Mouse (Mus musculus): Measurements from ENCODE around the gene Nhlrc1. TPM values are rescaled to one million over a fixed set of nuclear protein-coding genes. Genes with fewer than 3 reads are reported as not detected.

Nhlrc1 gene
- polyA plus RNA-seq (2012; rRNA removed) (3.1 and 3.4 TPM in 2 replicates), polyA plus RNA-seq (2014; fragmentation: Nextera tagmentation; extraction: Ambion mirVana) (4.3 and 4.5 TPM in 2 replicates)

- Histone ChIP-seq H3K9me3 (ENCODE audit: control insufficient read depth, low read length) (peaks cover 21% of the 10 kb centered on the region), H3K27me3 (ENCODE audit: control insufficient read depth, insufficient read depth, low read length) (no peaks in the 10 kb centered on the region), H3K36me3 (ENCODE audit: control insufficient read depth, insufficient read depth, low read length) (no peaks in the 10 kb centered on the region), H3K9ac (ENCODE audit: low read depth, low read length, severe bottlenecking) (peak within 1 kb of the TSS; percentile 57), H3K4me2 (replicated peaks; ENCODE audit: low read depth, low read length, severe bottlenecking) (peak within 1 kb of the TSS; percentile 97), H3K4me3 (replicated peaks; ENCODE audit: low read length) (peak within 1 kb of the TSS; percentile 65), H3K4me1 (ENCODE audit: control insufficient read depth, insufficient read depth, low read length) (peaks cover 8% of the 10 kb centered on the region; the same call in 1 of the 2 replicates), H3K27ac (replicated peaks; ENCODE audit: low read depth, low read length) (no peak within 1 kb of the TSS)
- ATAC-seq (ENCODE audit: low FRiP score, low read depth) (peak; percentile 89), DNase-seq (ENCODE audit: low spot score) (peak; percentile 54)
- no peak for TF ChIP-seq POLR2A (IDR thresholded peaks at IDR 0.05; ENCODE audit: borderline replicate concordance, extremely low read depth, insufficient read depth, insufficient read length)
- WGBS = 11% methylated on average over 49 of the region's 73 CpGs
These were observed at the start of gene Nhlrc1 for GRCm38 (mm10) chr13:47014334-47015194. Gene Nhlrc1, minus strand, starts transcription at chr13:47014850.

DNA sequence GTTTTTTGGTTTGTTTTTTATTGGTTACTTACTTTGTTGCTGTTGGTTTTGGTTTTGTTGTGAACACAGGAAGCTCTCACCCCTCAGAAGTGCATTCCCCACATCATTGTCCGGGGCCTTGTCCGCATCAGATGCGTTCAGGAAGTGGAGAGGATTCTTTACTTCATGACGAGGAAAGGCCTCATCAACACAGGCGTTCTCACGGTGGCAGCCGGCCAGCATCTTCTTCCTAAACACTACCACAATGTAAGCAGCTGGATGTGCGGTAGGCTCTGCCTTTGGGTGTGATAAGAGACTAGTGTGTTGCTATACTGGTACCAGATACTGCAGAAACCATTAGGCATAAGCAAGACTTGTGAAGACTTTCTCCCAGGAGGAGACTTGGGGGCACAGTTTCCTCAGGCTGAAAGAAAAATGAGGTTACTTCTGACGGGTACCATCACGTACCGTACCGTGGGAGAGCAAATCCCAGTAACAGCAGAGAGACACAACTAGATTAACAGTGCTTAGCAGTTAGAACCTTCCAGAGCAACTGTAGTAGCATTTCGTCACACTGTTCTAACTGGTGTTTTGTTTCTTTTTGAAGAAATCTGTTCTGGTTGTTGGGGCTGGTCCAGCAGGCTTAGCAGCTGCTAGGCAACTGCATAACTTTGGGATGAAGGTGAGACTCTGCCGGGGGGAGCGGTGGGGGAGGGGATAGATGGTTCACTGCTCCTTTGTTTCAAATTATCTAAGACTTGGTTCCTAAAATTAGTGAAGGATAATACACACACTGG lies 49.5 kb upstream of the Nhlrc1 start:
- Histone ChIP-seq H3K4me1 (ENCODE audit: control insufficient read depth, insufficient read depth, low read length) (no peaks in the 10 kb centered on the region), H3K9me3 (ENCODE audit: control insufficient read depth, low read length) (no peaks in the 10 kb centered on the region), H3K27ac (replicated peaks; ENCODE audit: low read depth, low read length) (0 out of 2 replicates have a peak overlapping the region, but pooled peaks have one; percentile 19), H3K4me2 (replicated peaks; ENCODE audit: low read depth, low read length, severe bottlenecking) (no peak overlapping the region), H3K27me3 (ENCODE audit: control insufficient read depth, insufficient read depth, low read length) (no peaks in the 10 kb centered on the region), H3K9ac (ENCODE audit: low read depth, low read length, severe bottlenecking) (no peak overlapping the region), H3K36me3 (ENCODE audit: control insufficient read depth, insufficient read depth, low read length) (peaks cover 47% of the 10 kb centered on the region), H3K4me3 (replicated peaks; ENCODE audit: low read length) (no peak overlapping the region)
- ATAC-seq (ENCODE audit: low FRiP score, low read depth) (no peak), DNase-seq (ENCODE audit: low spot score) (no peak)
- no peak for TF ChIP-seq POLR2A (IDR thresholded peaks at IDR 0.05; ENCODE audit: borderline replicate concordance, extremely low read depth, insufficient read depth, insufficient read length)
- 76% methylated on average over 15 of the region's 15 CpGs for WGBS

GRCm38 (mm10) chr13:47062756-47063155 lies 48.1 kb upstream of the Nhlrc1 start:
- no peak for TF ChIP-seq POLR2A (IDR thresholded peaks at IDR 0.05; ENCODE audit: borderline replicate concordance, extremely low read depth, insufficient read depth, insufficient read length)
- Histone ChIP-seq H3K4me2 (replicated peaks; ENCODE audit: low read depth, low read length, severe bottlenecking) (no peak overlapping the region), H3K4me3 (replicated peaks; ENCODE audit: low read length) (no peak overlapping the region), H3K27me3 (ENCODE audit: control insufficient read depth, insufficient read depth, low read length) (no peaks in the 10 kb centered on the region), H3K9ac (ENCODE audit: low read depth, low read length, severe bottlenecking) (no peak overlapping the region), H3K27ac (replicated peaks; ENCODE audit: low read depth, low read length) (no peak overlapping the region), H3K4me1 (ENCODE audit: control insufficient read depth, insufficient read depth, low read length) (no peaks in the 10 kb centered on the region), H3K9me3 (ENCODE audit: control insufficient read depth, low read length) (no peaks in the 10 kb centered on the region), H3K36me3 (ENCODE audit: control insufficient read depth, insufficient read depth, low read length) (peaks cover 51% of the 10 kb centered on the region)
- ATAC-seq (ENCODE audit: low FRiP score, low read depth) (no peak), DNase-seq (ENCODE audit: low spot score) (no peak)
- WGBS = 86% methylated on average over 17 of the region's 17 CpGs

DNA sequence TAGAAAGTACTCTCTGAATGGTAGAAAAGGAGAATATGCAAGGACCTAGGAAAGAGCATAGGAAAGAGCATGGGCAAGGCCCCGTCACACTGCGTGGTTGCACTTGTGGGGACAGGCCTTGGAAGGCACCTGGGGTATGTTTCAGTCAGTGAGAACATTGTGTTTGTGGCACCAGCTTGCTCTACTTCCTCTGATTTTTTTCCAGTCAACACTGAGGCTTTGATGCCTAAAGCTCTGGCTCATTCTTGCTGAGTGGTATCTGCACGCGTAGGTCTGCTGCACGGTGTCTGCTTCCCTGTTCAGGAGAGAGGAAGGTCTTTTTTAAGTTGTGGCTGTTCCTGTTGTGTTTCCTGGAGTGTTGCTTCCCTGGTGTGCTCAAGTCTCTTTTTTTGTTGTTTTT lies 42.1 kb upstream of the Nhlrc1 start:
- WGBS = 92% methylated on average over 5 of the region's 5 CpGs
- Histone ChIP-seq H3K4me1 (ENCODE audit: control insufficient read depth, insufficient read depth, low read length) (no peaks in the 10 kb centered on the region), H3K27me3 (ENCODE audit: control insufficient read depth, insufficient read depth, low read length) (no peaks in the 10 kb centered on the region), H3K9ac (ENCODE audit: low read depth, low read length, severe bottlenecking) (no peak overlapping the region), H3K36me3 (ENCODE audit: control insufficient read depth, insufficient read depth, low read length) (peaks cover 41% of the 10 kb centered on the region), H3K4me2 (replicated peaks; ENCODE audit: low read depth, low read length, severe bottlenecking) (no peak overlapping the region), H3K4me3 (replicated peaks; ENCODE audit: low read length) (no peak overlapping the region), H3K27ac (replicated peaks; ENCODE audit: low read depth, low read length) (no peak overlapping the region), H3K9me3 (ENCODE audit: control insufficient read depth, low read length) (no peaks in the 10 kb centered on the region)
- no peak for TF ChIP-seq POLR2A (IDR thresholded peaks at IDR 0.05; ENCODE audit: borderline replicate concordance, extremely low read depth, insufficient read depth, insufficient read length)
- no peak for ATAC-seq (ENCODE audit: low FRiP score, low read depth)
- no peak for DNase-seq (ENCODE audit: low spot score)

DNA sequence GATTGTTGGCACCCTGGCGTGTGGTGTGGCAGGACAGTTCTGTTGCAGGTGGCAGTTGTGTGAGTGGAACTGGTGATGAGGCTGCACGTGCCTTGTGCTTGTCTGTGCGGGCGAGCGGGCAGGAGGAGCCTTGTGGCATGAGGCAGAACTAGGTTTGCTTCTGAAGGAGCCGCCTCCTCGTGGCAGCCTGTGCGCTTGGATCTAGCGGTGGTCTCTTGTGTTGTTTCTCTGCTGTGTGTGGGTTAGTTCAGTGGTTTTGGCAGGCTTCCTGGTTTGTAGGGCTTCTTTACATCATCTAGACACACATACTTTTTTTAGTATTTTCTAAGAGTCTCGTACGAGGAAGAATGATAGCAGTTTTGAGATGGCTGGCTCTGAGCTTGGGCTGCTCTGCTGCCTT lies 41.5 kb upstream of the Nhlrc1 start:
- WGBS = 90% methylated on average over 11 of the region's 11 CpGs
- H3K4me3 ChIP-seq (replicated peaks; ENCODE audit: low read length) = no peak overlapping the region
- H3K9ac ChIP-seq (ENCODE audit: low read depth, low read length, severe bottlenecking) = no peak overlapping the region
- no peak for TF ChIP-seq POLR2A (IDR thresholded peaks at IDR 0.05; ENCODE audit: borderline replicate concordance, extremely low read depth, insufficient read depth, insufficient read length)
- no peak for ATAC-seq (ENCODE audit: low FRiP score, low read depth)
- no peaks in the 10 kb centered on the region for H3K4me1 ChIP-seq (ENCODE audit: control insufficient read depth, insufficient read depth, low read length)
- DNase-seq (ENCODE audit: low spot score) = no peak
- peaks cover 39% of the 10 kb centered on the region for H3K36me3 ChIP-seq (ENCODE audit: control insufficient read depth, insufficient read depth, low read length)
- H3K9me3 ChIP-seq (ENCODE audit: control insufficient read depth, low read length) = no peaks in the 10 kb centered on the region
- no peak overlapping the region for H3K4me2 ChIP-seq (replicated peaks; ENCODE audit: low read depth, low read length, severe bottlenecking)
- no peaks in the 10 kb centered on the region for H3K27me3 ChIP-seq (ENCODE audit: control insufficient read depth, insufficient read depth, low read length)
- H3K27ac ChIP-seq (replicated peaks; ENCODE audit: low read depth, low read length) = no peak overlapping the region

Data from limb, embryonic 14.5 days (tissue).